ENCODE assay signal across 9 mouse cellular contexts in the genomic region with DNA sequence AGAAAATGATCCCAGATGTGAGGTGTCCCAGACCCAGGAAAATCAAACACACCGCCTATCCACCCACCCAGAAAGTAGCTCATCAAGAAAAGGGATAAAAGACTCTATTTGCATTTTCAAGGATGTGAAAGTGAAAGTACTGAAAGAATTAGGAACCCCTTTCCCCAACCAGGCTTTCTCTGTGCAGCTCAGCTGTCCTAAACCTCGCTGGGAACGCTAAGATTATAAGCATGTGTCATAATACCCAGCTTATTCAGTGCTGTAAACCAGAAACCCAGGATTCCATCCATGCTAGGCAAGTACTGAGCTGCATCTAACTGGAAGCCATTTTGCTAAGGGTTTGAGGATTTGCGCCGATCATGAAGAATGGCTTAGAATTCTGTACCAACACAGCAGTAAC.
DNase-seq lines count a peak whose midpoint lies in the region; ATAC-seq and TF ChIP-seq lines count a peak whose summit lies in the region.
"Had no signal": no experiment of that assay in that cellular context is flagged by ENCODE, and none has a peak within 500 bp of the region (broad histone marks: within the 10 kb centered on the region; RNA-seq: fewer than 3 reads in every experiment).

No protein-coding gene starts in this region.

- TF ChIP-seq EP300 in heart, adult 2 months (IDR thresholded peaks at IDR 0.05; ENCODE audit: insufficient read depth, low read depth, low read length): no peak

- no peak for ATAC-seq in neural tube, embryonic 12.5 days (ENCODE audit: low FRiP score, low read depth)
- no peak for ATAC-seq in liver, embryonic 16.5 days (ENCODE audit: low read depth)
- ATAC-seq in stomach, embryonic 15.5 days (ENCODE audit: insufficient read depth, low FRiP score, low read depth): no peak

- peaks cover 17% of the 10 kb centered on the region for H3K36me3 ChIP-seq in heart, adult 2 months (ENCODE audit: control insufficient read depth, insufficient read depth, low read length)
- H3K36me3 ChIP-seq in neural tube, embryonic 12.5 days: peaks cover 5% of the 10 kb centered on the region; the same call in 1 of the 2 replicates
- H3K36me3 ChIP-seq in liver, embryonic 16.5 days (ENCODE audit: control insufficient read depth, insufficient read depth): no peaks in the 10 kb centered on the region; the same call in 1 of the 2 replicates
- 0 out of 2 replicates have a peak, but pooled peaks cover 4% of the 10 kb centered on the region for H3K36me3 ChIP-seq in stomach, embryonic 15.5 days

- DNase-seq in heart, adult 2 months: no peak
- no peak for DNase-seq in heart, postnatal 10 days
- no peak for DNase-seq in neural tube, embryonic 10.5 days (ENCODE audit: extremely low spot score, low spot score)
- DNase-seq in left cerebral cortex, postnatal 4 days: no peak
- DNase-seq in cerebellum, postnatal 36 days: no peak
- DNase-seq: kidney, postnatal 14 days had no signal

- peaks cover 24% of the 10 kb centered on the region for H3K4me1 ChIP-seq in heart, adult 2 months (ENCODE audit: control insufficient read depth, insufficient read depth, low read length)
- peaks cover 18% of the 10 kb centered on the region for H3K4me1 ChIP-seq in neural tube, embryonic 12.5 days
- peaks cover 56% of the 10 kb centered on the region for H3K4me1 ChIP-seq in liver, embryonic 16.5 days (ENCODE audit: control insufficient read depth, low read depth, low read length)
- peaks cover 30% of the 10 kb centered on the region for H3K4me1 ChIP-seq in stomach, embryonic 15.5 days

- no peak overlapping the region for H3K4me2 ChIP-seq in neural tube, embryonic 12.5 days (replicated peaks)
- no peak overlapping the region for H3K4me2 ChIP-seq in liver, embryonic 16.5 days (ENCODE audit: low read depth, low read length)
- H3K4me2 ChIP-seq in stomach, embryonic 15.5 days: no peak overlapping the region

- no peaks in the 10 kb centered on the region for H3K27me3 ChIP-seq in heart, adult 2 months (ENCODE audit: control insufficient read depth, insufficient read depth, low read length)
- no peaks in the 10 kb centered on the region for H3K27me3 ChIP-seq in neural tube, embryonic 12.5 days (replicated peaks)
- no peaks in the 10 kb centered on the region for H3K27me3 ChIP-seq in liver, embryonic 16.5 days (ENCODE audit: control insufficient read depth, insufficient read depth, low read depth, low read length)
- no peaks in the 10 kb centered on the region for H3K27me3 ChIP-seq in stomach, embryonic 15.5 days (replicated peaks)

- intact Hi-C loops in heart, adult 2 months (cut with DNase I): no loop called here
- intact Hi-C loops in heart, postnatal 10 days (cut with DNase I): no loop called here
- intact Hi-C loops in left cerebral cortex, postnatal 4 days (cut with DNase I): no loop called here

- no peaks in the 10 kb centered on the region for H3K79me2 ChIP-seq in heart, adult 2 months (replicated peaks; ENCODE audit: control insufficient read depth, insufficient read depth, low read length)

- TF ChIP-seq POLR2A in heart, adult 2 months (IDR thresholded peaks at IDR 0.05; ENCODE audit: insufficient read depth, low read depth, low read length): no peak

- TF ChIP-seq CTCF in heart, adult 2 months (IDR thresholded peaks at IDR 0.05): no peak

- peak overlapping the region; percentile 13; the same call in 1 of the 2 replicates for H3K4me3 ChIP-seq in heart, adult 2 months
- no peak overlapping the region for H3K4me3 ChIP-seq in neural tube, embryonic 12.5 days
- H3K4me3 ChIP-seq in liver, embryonic 16.5 days (ENCODE audit: low read depth, low read length): no peak overlapping the region
- no peak overlapping the region for H3K4me3 ChIP-seq in stomach, embryonic 15.5 days (replicated peaks)

- 47% methylated on average over 5 of the region's 5 CpGs for WGBS in heart, adult 2 months
- WGBS in neural tube, embryonic 12.5 days: 74% methylated on average over 5 of the region's 5 CpGs
- WGBS in liver, embryonic 16.5 days (ENCODE audit: insufficient replicate concordance): 80% methylated on average over 5 of the region's 5 CpGs
- WGBS in stomach, embryonic 15.5 days: 66% methylated on average over 5 of the region's 5 CpGs

- H3K27ac ChIP-seq in heart, adult 2 months: peak overlapping the region; percentile 48
- peak overlapping the region; percentile 1; the same call in 1 of the 2 replicates for H3K27ac ChIP-seq in neural tube, embryonic 12.5 days
- peak overlapping the region; percentile 38 for H3K27ac ChIP-seq in liver, embryonic 16.5 days (ENCODE audit: low read length)
- peak overlapping the region; percentile 90 for H3K27ac ChIP-seq in stomach, embryonic 15.5 days

- H3K9ac ChIP-seq in heart, adult 2 months (ENCODE audit: low read depth, low read length): peak overlapping the region; percentile 16
- H3K9ac ChIP-seq in neural tube, embryonic 12.5 days: no peak overlapping the region
- 0 out of 2 replicates have a peak overlapping the region, but pooled peaks have one; percentile 9 for H3K9ac ChIP-seq in liver, embryonic 16.5 days (ENCODE audit: low read depth, low read length)
- H3K9ac ChIP-seq in stomach, embryonic 15.5 days: no peak overlapping the region

- H3K9me3 ChIP-seq in neural tube, embryonic 12.5 days: no peaks in the 10 kb centered on the region
- H3K9me3 ChIP-seq in liver, embryonic 16.5 days (replicated peaks; ENCODE audit: control insufficient read depth, low read length): no peaks in the 10 kb centered on the region
- H3K9me3 ChIP-seq in stomach, embryonic 15.5 days: no peaks in the 10 kb centered on the region

Comparison
In these comparisons a context has a peak if more than half of its experiments do, and no peak if none do; other contexts are left out.
1. H3K27ac ChIP-seq: peak in every context shown above with its lines; median percentile 90 in stomach, embryonic 15.5 days; 48 in heart, adult 2 months; 38 in liver, embryonic 16.5 days; 1 in neural tube, embryonic 12.5 days.
2. H3K9ac ChIP-seq: peak in heart, adult 2 months (single experiment) and liver, embryonic 16.5 days (single experiment); none in neural tube, embryonic 12.5 days (single experiment) and stomach, embryonic 15.5 days (single experiment).